ENCODE assay signal across 29 mouse cellular contexts in genomic region chr6:86978156-86978908, GRCm38 (mm10). TPM values are rescaled to one million over a fixed set of nuclear protein-coding genes. Genes with fewer than 3 reads are reported as not detected.
DNase-seq lines count a peak whose midpoint lies in the region; ATAC-seq and TF ChIP-seq lines count a peak whose summit lies in the region.
"Had no signal": no experiment of that assay in that cellular context is flagged by ENCODE, and none has a peak within 500 bp of the region (broad histone marks: within the 10 kb centered on the region; RNA-seq: fewer than 3 reads in every experiment).

No protein-coding gene starts in this region.

- WGBS in kidney, embryonic 16.5 days = 77% methylated on average over 8 of the region's 8 CpGs
- WGBS in midbrain, embryonic 11.5 days = 93% methylated on average over 8 of the region's 8 CpGs
- WGBS in midbrain, postnatal 0 days = 93% methylated on average over 8 of the region's 8 CpGs
- WGBS in intestine, postnatal 0 days = 52% methylated on average over 8 of the region's 8 CpGs

- no peak for TF ChIP-seq CTCF in midbrain, postnatal 0 days (IDR thresholded peaks at IDR 0.05)
- TF ChIP-seq CTCF in intestine, postnatal 0 days (IDR thresholded peaks at IDR 0.05; ENCODE audit: low read depth) = no peak

- no peak for DNase-seq in kidney, postnatal 4 days
- peak; percentile 35 for DNase-seq in midbrain, embryonic 11.5 days (ENCODE audit: low spot score, missing footprints)
- no peak for DNase-seq in midbrain, postnatal 0 days (ENCODE audit: low spot score)
- peak; percentile 54 for DNase-seq in yolk sac, embryonic 10.5 days (ENCODE audit: low spot score)
- no peak for DNase-seq in spleen, postnatal 4 days (ENCODE audit: low spot score in 2 of 2)
- no peak for DNase-seq in B cell, adult 2 months
- DNase-seq: adrenal gland, adult 2 months; adrenal gland, postnatal 36 days; cerebellum, adult 8-10 months; cerebellum, postnatal 25 days; forebrain, postnatal 0 days; heart, adult 2 months; lung, adult 2 months; lung, postnatal 10 days; midbrain, embryonic 14.5 days; right cerebral cortex, postnatal 25 days; thymus, postnatal 4 days had no signal

- ATAC-seq in kidney, embryonic 16.5 days (ENCODE audit: low FRiP score, low TSS enrichment) = no peak
- no peak for ATAC-seq in midbrain, embryonic 11.5 days (ENCODE audit: low FRiP score)
- no peak for ATAC-seq in midbrain, postnatal 0 days (ENCODE audit: low FRiP score)
- peak; percentile 83 for ATAC-seq in intestine, postnatal 0 days
- ATAC-seq: activated CD4-positive, CD25-positive, alpha-beta regulatory T cell, adult 4 months; forebrain, postnatal 0 days; hindbrain, embryonic 16.5 days had no signal

- H3K4me3 ChIP-seq in kidney, embryonic 16.5 days (ENCODE audit: low read length) = no peak overlapping the region
- no peak overlapping the region for H3K4me3 ChIP-seq in midbrain, embryonic 11.5 days (ENCODE audit: low read depth, low read length)
- H3K4me3 ChIP-seq in midbrain, postnatal 0 days (ENCODE audit: low read depth, low read length) = no peak overlapping the region
- no peak overlapping the region for H3K4me3 ChIP-seq in intestine, postnatal 0 days (ENCODE audit: low read depth, low read length)
- H3K4me3 ChIP-seq: embryonic facial prominence, embryonic 10.5 days; embryonic facial prominence, embryonic 15.5 days; forebrain, embryonic 12.5 days; heart, adult 2 months; heart, embryonic 12.5 days; hindbrain, embryonic 10.5 days; limb, embryonic 13.5 days had no signal

- H3K27ac ChIP-seq in kidney, embryonic 16.5 days (ENCODE audit: low read length) = peak overlapping the region; percentile 51; the same call in 1 of the 2 replicates
- no peak overlapping the region for H3K27ac ChIP-seq in midbrain, embryonic 11.5 days (ENCODE audit: low read depth, low read length)
- no peak overlapping the region for H3K27ac ChIP-seq in midbrain, postnatal 0 days (ENCODE audit: low read depth, low read length)
- H3K27ac ChIP-seq in intestine, postnatal 0 days (ENCODE audit: low read depth, low read length) = 0 out of 2 replicates have a peak overlapping the region, but pooled peaks have one; percentile 10
- H3K27ac ChIP-seq: embryonic facial prominence, embryonic 10.5 days; embryonic facial prominence, embryonic 15.5 days; forebrain, embryonic 12.5 days; heart, adult 2 months; hindbrain, embryonic 10.5 days; limb, embryonic 13.5 days; macrophage had no signal

- no peaks in the 10 kb centered on the region for H3K4me1 ChIP-seq in kidney, embryonic 16.5 days (ENCODE audit: insufficient read depth, low read length)
- no peaks in the 10 kb centered on the region for H3K4me1 ChIP-seq in midbrain, embryonic 11.5 days (ENCODE audit: control insufficient read depth, insufficient read depth, low read length)
- H3K4me1 ChIP-seq in midbrain, postnatal 0 days (ENCODE audit: insufficient read depth, low read length) = no peaks in the 10 kb centered on the region
- H3K4me1 ChIP-seq in intestine, postnatal 0 days (replicated peaks; ENCODE audit: control insufficient read depth, insufficient read depth, low read length) = no peaks in the 10 kb centered on the region; the same call in 1 of the 2 replicates
- H3K4me1 ChIP-seq: embryonic facial prominence, embryonic 10.5 days; embryonic facial prominence, embryonic 15.5 days; forebrain, embryonic 12.5 days; hindbrain, embryonic 10.5 days; limb, embryonic 13.5 days had no signal

- no peaks in the 10 kb centered on the region for H3K27me3 ChIP-seq in kidney, embryonic 16.5 days (ENCODE audit: insufficient read depth, low read length)
- H3K27me3 ChIP-seq in midbrain, embryonic 11.5 days (ENCODE audit: control insufficient read depth, insufficient read depth, low read length) = no peaks in the 10 kb centered on the region
- H3K27me3 ChIP-seq in midbrain, postnatal 0 days (ENCODE audit: insufficient read depth, low read length) = no peaks in the 10 kb centered on the region
- no peaks in the 10 kb centered on the region for H3K27me3 ChIP-seq in intestine, postnatal 0 days (replicated peaks; ENCODE audit: control insufficient read depth, insufficient read depth, low read length)
- H3K27me3 ChIP-seq: CH12.LX; embryonic facial prominence, embryonic 15.5 days; forebrain, embryonic 12.5 days; heart, embryonic 12.5 days; limb, embryonic 13.5 days had no signal

- H3K9me3 ChIP-seq in kidney, embryonic 16.5 days (ENCODE audit: low read length) = no peaks in the 10 kb centered on the region
- no peaks in the 10 kb centered on the region for H3K9me3 ChIP-seq in midbrain, embryonic 11.5 days (ENCODE audit: control insufficient read depth, low read length)
- H3K9me3 ChIP-seq in midbrain, postnatal 0 days (ENCODE audit: low read length) = no peaks in the 10 kb centered on the region
- no peaks in the 10 kb centered on the region for H3K9me3 ChIP-seq in intestine, postnatal 0 days (ENCODE audit: control insufficient read depth)
- H3K9me3 ChIP-seq: embryonic facial prominence, embryonic 10.5 days; embryonic facial prominence, embryonic 15.5 days; forebrain, embryonic 12.5 days; heart, embryonic 12.5 days; hindbrain, embryonic 10.5 days had no signal

- peaks cover 20% of the 10 kb centered on the region for H3K36me3 ChIP-seq in kidney, embryonic 16.5 days (ENCODE audit: insufficient read depth, low read length)
- no peaks in the 10 kb centered on the region for H3K36me3 ChIP-seq in midbrain, embryonic 11.5 days (ENCODE audit: control insufficient read depth, insufficient read depth, low read length)
- H3K36me3 ChIP-seq in midbrain, postnatal 0 days (ENCODE audit: insufficient read depth, low read length) = peaks cover 16% of the 10 kb centered on the region
- H3K36me3 ChIP-seq in intestine, postnatal 0 days (ENCODE audit: control insufficient read depth, insufficient read depth) = peaks cover 23% of the 10 kb centered on the region; the same call in 1 of the 2 replicates

- no peak overlapping the region for H3K9ac ChIP-seq in kidney, embryonic 16.5 days (replicated peaks; ENCODE audit: low read length)
- H3K9ac ChIP-seq in midbrain, embryonic 11.5 days (ENCODE audit: low read length) = no peak overlapping the region
- H3K9ac ChIP-seq in midbrain, postnatal 0 days (replicated peaks; ENCODE audit: low read length, poor library complexity, severe bottlenecking) = no peak overlapping the region
- H3K9ac ChIP-seq in intestine, postnatal 0 days (ENCODE audit: low read depth, low read length) = no peak overlapping the region
- H3K9ac ChIP-seq: embryonic facial prominence, embryonic 15.5 days; forebrain, embryonic 12.5 days; forebrain, postnatal 0 days; heart, embryonic 12.5 days; limb, embryonic 13.5 days had no signal

- no peak overlapping the region for H3K4me2 ChIP-seq in kidney, embryonic 16.5 days (replicated peaks; ENCODE audit: low read depth, low read length)
- no peak overlapping the region for H3K4me2 ChIP-seq in midbrain, embryonic 11.5 days
- H3K4me2 ChIP-seq in midbrain, postnatal 0 days (ENCODE audit: low read depth, low read length, poor library complexity, severe bottlenecking) = no peak overlapping the region
- H3K4me2 ChIP-seq in intestine, postnatal 0 days (replicated peaks; ENCODE audit: low read depth) = no peak overlapping the region
- H3K4me2 ChIP-seq: embryonic facial prominence, embryonic 15.5 days; forebrain, embryonic 12.5 days; heart, embryonic 12.5 days; limb, embryonic 13.5 days had no signal

RNA-seq across cellular contexts. Expression of gene Nfu1, which starts 30.7 kb away (rescaled TPM):
- 97.9 and 99.2 TPM in 2 replicates for polyA plus RNA-seq in kidney, embryonic 16.5 days (2015; fragmentation: Nextera tagmentation; extraction: Ambion mirVana)
- polyA plus RNA-seq in midbrain, embryonic 11.5 days (2014; fragmentation: Nextera tagmentation; extraction: Ambion mirVana) = 89.9 and 91.8 TPM in 2 replicates
- total RNA-seq in midbrain, postnatal 0 days (2014; rRNA removed) = 395 and 506 TPM in 2 replicates
- polyA plus RNA-seq in midbrain, postnatal 0 days (2015; fragmentation: Nextera tagmentation; extraction: Ambion mirVana) = 163 and 175 TPM in 2 replicates
- 75.6 and 81.8 TPM in 2 replicates for polyA plus RNA-seq in intestine, postnatal 0 days (2015; fragmentation: Nextera tagmentation; extraction: Ambion mirVana)

Comparison
In these comparisons a context has a peak if more than half of its experiments do, and no peak if none do; other contexts are left out.
1. DNase-seq: peak in midbrain, embryonic 11.5 days (single experiment) and yolk sac, embryonic 10.5 days (single experiment); none in kidney, postnatal 4 days (0 of 2), midbrain, postnatal 0 days (single experiment), spleen, postnatal 4 days (0 of 2) and B cell, adult 2 months (0 of 2).
2. H3K27ac ChIP-seq: peak in kidney, embryonic 16.5 days (single experiment) and intestine, postnatal 0 days (single experiment); none in midbrain, embryonic 11.5 days (single experiment) and midbrain, postnatal 0 days (single experiment).